Mouse (Mus musculus): ENCODE measurements at regions not wholly inside any gene's neighbourhood (a gene's known extent, or its start where the extent isn't known, plus 50 kb on each side); places are given as distances from the start of the nearest gene placed in this dataset.

DNA sequence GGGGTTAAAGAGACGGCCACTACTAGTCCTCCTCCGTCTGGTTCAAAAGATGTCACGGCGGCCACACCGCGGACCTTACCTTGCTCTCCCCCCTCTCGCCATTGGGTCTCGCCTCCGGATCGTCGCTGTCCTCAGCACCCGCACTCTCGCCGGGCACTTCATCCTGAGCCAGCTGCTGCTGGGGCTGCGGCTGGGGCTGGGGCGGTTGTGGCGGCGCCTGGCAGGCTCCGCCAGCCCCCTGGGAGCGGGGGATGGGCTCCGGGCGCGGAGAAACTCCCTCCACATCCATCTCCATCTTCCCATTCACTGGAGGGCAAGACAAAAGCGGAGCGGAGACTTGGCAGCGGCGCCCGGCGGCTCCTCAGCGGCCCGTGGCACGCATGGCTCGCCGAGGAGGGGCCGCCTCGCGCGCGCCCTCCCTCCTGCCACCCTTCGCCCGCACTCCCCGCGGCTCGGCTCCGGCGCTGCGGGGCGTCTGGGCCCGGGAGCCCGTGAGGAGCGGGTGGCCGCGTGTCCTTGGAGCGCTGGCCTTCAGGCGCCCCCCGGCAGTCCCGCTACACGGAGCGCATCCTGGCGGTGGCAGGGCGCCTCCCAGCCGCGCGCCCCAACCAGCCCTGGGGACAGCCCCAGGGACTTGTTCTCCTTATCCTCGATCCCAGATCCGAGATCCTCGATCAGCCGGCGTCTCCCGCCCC lies 167.8 kb upstream of the Azi2 start:
- H3K27me3 ChIP-seq (ENCODE audit: control insufficient read depth, insufficient read depth, low read length): no peaks in the 10 kb centered on the region
- H3K4me1 ChIP-seq (ENCODE audit: control insufficient read depth, insufficient read depth, low read length): peaks cover 17% of the 10 kb centered on the region
- peak; percentile 88 for ATAC-seq (ENCODE audit: low read depth)
- peak overlapping the region; percentile 72 for H3K4me3 ChIP-seq (ENCODE audit: low read depth, low read length)
- no peaks in the 10 kb centered on the region for H3K9me3 ChIP-seq (ENCODE audit: control insufficient read depth, low read length)
- H3K27ac ChIP-seq (ENCODE audit: low read depth, low read length): peak overlapping the region; percentile 87
- no peaks in the 10 kb centered on the region for H3K36me3 ChIP-seq (ENCODE audit: control insufficient read depth, insufficient read depth, low read length)
- H3K9ac ChIP-seq (replicated peaks; ENCODE audit: low read depth, low read length): peak overlapping the region; percentile 80
- H3K4me2 ChIP-seq (ENCODE audit: low read depth, low read length): peak overlapping the region; percentile 80
- under 1% methylated on average over 68 of the region's 70 CpGs for WGBS

DNA sequence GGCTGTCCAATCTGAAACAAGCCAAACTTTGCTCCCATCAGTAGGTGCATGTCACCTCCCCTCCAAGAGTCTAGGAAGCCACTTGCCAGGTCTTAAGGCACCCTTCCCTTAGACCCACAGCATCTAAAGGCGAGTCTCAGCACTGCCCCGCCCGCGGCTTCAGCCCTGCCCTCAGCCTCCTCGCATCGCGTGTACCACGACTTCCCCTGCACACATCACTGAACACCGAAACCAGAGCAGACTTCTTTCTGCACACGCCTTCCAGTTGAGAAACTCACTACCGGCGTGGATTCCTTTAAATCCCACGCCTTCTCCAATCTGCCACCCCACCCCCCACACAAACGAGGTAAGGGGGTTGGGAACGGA lies 168.3 kb upstream of the Azi2 start:
- H3K4me3 ChIP-seq (ENCODE audit: low read depth, low read length): peak overlapping the region; percentile 72
- peak overlapping the region; percentile 80 for H3K9ac ChIP-seq (replicated peaks; ENCODE audit: low read depth, low read length)
- no peaks in the 10 kb centered on the region for H3K9me3 ChIP-seq (ENCODE audit: control insufficient read depth, low read length)
- H3K4me2 ChIP-seq (ENCODE audit: low read depth, low read length): peak overlapping the region; percentile 80
- no peaks in the 10 kb centered on the region for H3K36me3 ChIP-seq (ENCODE audit: control insufficient read depth, insufficient read depth, low read length)
- H3K4me1 ChIP-seq (ENCODE audit: control insufficient read depth, insufficient read depth, low read length): peaks cover 17% of the 10 kb centered on the region
- 1% methylated on average over 15 of the region's 15 CpGs for WGBS
- peak; percentile 65 for ATAC-seq (ENCODE audit: low read depth)
- H3K27me3 ChIP-seq (ENCODE audit: control insufficient read depth, insufficient read depth, low read length): no peaks in the 10 kb centered on the region
- H3K27ac ChIP-seq (ENCODE audit: low read depth, low read length): peak overlapping the region; percentile 87

DNA sequence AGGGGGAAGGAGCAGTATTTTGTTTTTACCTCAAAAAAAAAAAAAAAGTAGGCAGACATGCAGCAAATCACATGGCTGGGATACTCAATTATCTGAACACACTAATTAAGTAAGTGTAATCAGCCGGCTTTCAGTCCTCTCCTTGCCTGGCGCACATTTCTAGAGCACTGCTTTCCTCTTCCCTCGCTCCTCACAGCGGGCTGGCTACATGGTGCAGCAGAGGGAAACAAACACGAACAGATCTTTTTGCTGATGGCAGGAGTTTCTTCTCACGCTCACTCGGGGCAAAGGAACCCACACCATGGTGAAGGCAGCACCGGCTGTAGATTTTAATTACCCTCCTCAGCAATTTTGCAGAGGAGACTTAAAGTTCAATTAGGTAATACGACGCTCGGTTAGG lies 169.7 kb upstream of the Azi2 start:
- peaks cover 17% of the 10 kb centered on the region for H3K4me1 ChIP-seq (ENCODE audit: control insufficient read depth, insufficient read depth, low read length)
- peak overlapping the region; percentile 72 for H3K4me3 ChIP-seq (ENCODE audit: low read depth, low read length)
- H3K9ac ChIP-seq (replicated peaks; ENCODE audit: low read depth, low read length): peak overlapping the region; percentile 32; the same call in 1 of the 2 replicates
- no peaks in the 10 kb centered on the region for H3K9me3 ChIP-seq (ENCODE audit: control insufficient read depth, low read length)
- no peak overlapping the region for H3K27ac ChIP-seq (ENCODE audit: low read depth, low read length)
- H3K27me3 ChIP-seq (ENCODE audit: control insufficient read depth, insufficient read depth, low read length): no peaks in the 10 kb centered on the region
- no peaks in the 10 kb centered on the region for H3K36me3 ChIP-seq (ENCODE audit: control insufficient read depth, insufficient read depth, low read length)
- peak overlapping the region; percentile 80 for H3K4me2 ChIP-seq (ENCODE audit: low read depth, low read length)
- WGBS: 26% methylated on average over 11 of the region's 11 CpGs
- ATAC-seq (ENCODE audit: low read depth): no peak

DNA sequence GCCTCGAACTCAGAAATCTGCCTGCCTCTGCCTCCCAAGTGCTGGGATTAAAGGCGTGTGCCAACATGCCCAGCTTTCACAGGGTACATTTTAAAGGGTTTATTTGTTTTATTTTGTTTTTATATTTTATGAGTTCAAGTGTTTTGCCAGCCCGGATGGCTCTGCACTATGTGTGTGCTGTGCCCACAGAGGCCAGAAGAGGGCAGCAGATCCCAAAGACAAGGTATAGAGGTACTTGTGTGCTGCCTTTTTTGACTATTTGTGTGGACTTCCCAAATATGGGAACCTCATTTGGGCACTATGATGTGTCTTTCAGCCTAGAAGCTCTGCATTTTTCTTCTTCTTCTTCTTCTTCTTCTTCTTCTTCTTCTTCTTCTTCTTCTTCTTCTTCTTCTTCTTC lies 176.4 kb upstream of the Azi2 start:
- no peak for ATAC-seq (ENCODE audit: low read depth)
- no peak overlapping the region for H3K4me2 ChIP-seq (ENCODE audit: low read depth, low read length)
- no peak overlapping the region for H3K9ac ChIP-seq (replicated peaks; ENCODE audit: low read depth, low read length)
- no peak overlapping the region for H3K4me3 ChIP-seq (ENCODE audit: low read depth, low read length)
- 91% methylated on average over 3 of the region's 3 CpGs for WGBS
- H3K9me3 ChIP-seq (ENCODE audit: control insufficient read depth, low read length): no peaks in the 10 kb centered on the region
- H3K4me1 ChIP-seq (ENCODE audit: control insufficient read depth, insufficient read depth, low read length): no peaks in the 10 kb centered on the region
- no peaks in the 10 kb centered on the region for H3K27me3 ChIP-seq (ENCODE audit: control insufficient read depth, insufficient read depth, low read length)
- no peaks in the 10 kb centered on the region for H3K36me3 ChIP-seq (ENCODE audit: control insufficient read depth, insufficient read depth, low read length)
- no peak overlapping the region for H3K27ac ChIP-seq (ENCODE audit: low read depth, low read length)

DNA sequence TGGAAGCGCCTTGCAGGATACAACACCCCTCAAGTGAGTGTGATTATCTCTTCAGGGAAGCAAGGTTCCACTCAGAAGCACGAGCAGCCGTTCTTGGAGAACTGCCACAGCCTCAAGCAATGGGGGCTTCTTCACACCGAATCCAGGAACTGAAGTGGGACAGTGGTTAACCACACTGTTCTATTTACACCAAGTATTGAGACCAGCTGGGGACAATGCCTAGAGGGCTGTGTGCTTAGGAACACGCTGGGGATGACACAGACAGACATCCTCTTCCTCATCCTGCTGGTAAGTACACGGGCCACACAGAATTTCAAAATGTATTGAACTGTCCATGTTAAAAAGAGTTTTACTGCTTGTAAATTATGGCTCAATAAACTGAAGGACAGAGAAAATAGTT lies 177.0 kb upstream of the Azi2 start:
- no peak overlapping the region for H3K4me3 ChIP-seq (ENCODE audit: low read depth, low read length)
- no peak for ATAC-seq (ENCODE audit: low read depth)
- H3K4me2 ChIP-seq (ENCODE audit: low read depth, low read length): no peak overlapping the region
- H3K9ac ChIP-seq (replicated peaks; ENCODE audit: low read depth, low read length): no peak overlapping the region
- 78% methylated on average over 6 of the region's 6 CpGs for WGBS
- H3K36me3 ChIP-seq (ENCODE audit: control insufficient read depth, insufficient read depth, low read length): no peaks in the 10 kb centered on the region
- no peaks in the 10 kb centered on the region for H3K9me3 ChIP-seq (ENCODE audit: control insufficient read depth, low read length)
- no peaks in the 10 kb centered on the region for H3K4me1 ChIP-seq (ENCODE audit: control insufficient read depth, insufficient read depth, low read length)
- H3K27me3 ChIP-seq (ENCODE audit: control insufficient read depth, insufficient read depth, low read length): no peaks in the 10 kb centered on the region
- H3K27ac ChIP-seq (ENCODE audit: low read depth, low read length): no peak overlapping the region

DNA sequence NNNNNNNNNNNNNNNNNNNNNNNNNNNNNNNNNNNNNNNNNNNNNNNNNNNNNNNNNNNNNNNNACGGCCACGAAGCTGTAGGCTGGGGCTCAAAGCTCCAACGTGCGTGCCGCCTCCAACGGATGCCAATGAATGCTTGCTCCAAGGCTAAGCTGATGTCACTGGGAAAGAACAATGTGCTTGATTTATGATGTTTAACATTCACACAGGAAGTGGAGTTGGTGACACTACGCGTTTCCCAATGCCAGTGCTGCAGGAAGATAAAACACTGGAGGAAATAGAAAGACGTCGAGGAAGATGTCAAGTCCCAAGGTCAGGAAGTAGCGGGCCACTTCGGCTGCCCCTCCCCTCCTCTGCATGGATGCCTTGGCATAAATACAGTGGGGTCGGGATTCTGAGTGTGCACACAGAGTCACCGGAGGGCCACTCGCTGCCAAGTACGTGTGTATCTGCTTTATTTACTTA lies 180.7 kb upstream of the Azi2 start:
- no peak overlapping the region for H3K27ac ChIP-seq (ENCODE audit: low read depth, low read length)
- no peak overlapping the region for H3K9ac ChIP-seq (replicated peaks; ENCODE audit: low read depth, low read length)
- ATAC-seq (ENCODE audit: low read depth): peak; percentile 54; the same call in 1 of the 2 replicates
- no peaks in the 10 kb centered on the region for H3K9me3 ChIP-seq (ENCODE audit: control insufficient read depth, low read length)
- H3K4me2 ChIP-seq (ENCODE audit: low read depth, low read length): no peak overlapping the region
- H3K4me3 ChIP-seq (ENCODE audit: low read depth, low read length): no peak overlapping the region
- 44% methylated on average over 16 of the region's 16 CpGs for WGBS
- H3K4me1 ChIP-seq (ENCODE audit: control insufficient read depth, insufficient read depth, low read length): no peaks in the 10 kb centered on the region
- no peaks in the 10 kb centered on the region for H3K27me3 ChIP-seq (ENCODE audit: control insufficient read depth, insufficient read depth, low read length)
- H3K36me3 ChIP-seq (ENCODE audit: control insufficient read depth, insufficient read depth, low read length): no peaks in the 10 kb centered on the region

DNA sequence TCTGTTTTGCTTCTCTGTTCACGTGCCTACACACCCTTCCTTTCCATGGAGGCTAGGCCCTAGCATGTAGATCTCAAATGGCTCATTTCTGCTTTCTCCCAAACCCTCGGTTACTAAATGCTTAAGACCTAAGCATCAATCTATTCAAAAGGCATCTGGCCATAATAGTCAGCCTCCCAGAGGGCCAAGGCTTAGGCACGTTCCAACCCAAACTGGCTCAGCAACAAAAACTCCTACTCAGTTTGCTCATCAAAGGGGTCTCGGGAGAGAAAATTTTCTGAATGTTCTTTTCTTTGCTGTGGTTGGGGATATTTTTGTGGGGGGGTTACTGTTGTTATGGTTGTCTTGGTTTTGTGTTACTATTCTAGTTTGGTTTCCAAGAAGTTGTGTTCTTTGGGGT lies 196.8 kb upstream of the Azi2 start:
- no peaks in the 10 kb centered on the region for H3K27me3 ChIP-seq (ENCODE audit: control insufficient read depth, insufficient read depth, low read length)
- H3K36me3 ChIP-seq (ENCODE audit: control insufficient read depth, insufficient read depth, low read length): no peaks in the 10 kb centered on the region
- 58% methylated on average over 4 of the region's 4 CpGs for WGBS
- H3K4me1 ChIP-seq (ENCODE audit: control insufficient read depth, insufficient read depth, low read length): no peaks in the 10 kb centered on the region
- ATAC-seq (ENCODE audit: low read depth): no peak
- H3K4me3 ChIP-seq (ENCODE audit: low read depth, low read length): no peak overlapping the region
- no peak overlapping the region for H3K27ac ChIP-seq (ENCODE audit: low read depth, low read length)
- no peaks in the 10 kb centered on the region for H3K9me3 ChIP-seq (ENCODE audit: control insufficient read depth, low read length)
- H3K9ac ChIP-seq (replicated peaks; ENCODE audit: low read depth, low read length): no peak overlapping the region
- no peak overlapping the region for H3K4me2 ChIP-seq (ENCODE audit: low read depth, low read length)

DNA sequence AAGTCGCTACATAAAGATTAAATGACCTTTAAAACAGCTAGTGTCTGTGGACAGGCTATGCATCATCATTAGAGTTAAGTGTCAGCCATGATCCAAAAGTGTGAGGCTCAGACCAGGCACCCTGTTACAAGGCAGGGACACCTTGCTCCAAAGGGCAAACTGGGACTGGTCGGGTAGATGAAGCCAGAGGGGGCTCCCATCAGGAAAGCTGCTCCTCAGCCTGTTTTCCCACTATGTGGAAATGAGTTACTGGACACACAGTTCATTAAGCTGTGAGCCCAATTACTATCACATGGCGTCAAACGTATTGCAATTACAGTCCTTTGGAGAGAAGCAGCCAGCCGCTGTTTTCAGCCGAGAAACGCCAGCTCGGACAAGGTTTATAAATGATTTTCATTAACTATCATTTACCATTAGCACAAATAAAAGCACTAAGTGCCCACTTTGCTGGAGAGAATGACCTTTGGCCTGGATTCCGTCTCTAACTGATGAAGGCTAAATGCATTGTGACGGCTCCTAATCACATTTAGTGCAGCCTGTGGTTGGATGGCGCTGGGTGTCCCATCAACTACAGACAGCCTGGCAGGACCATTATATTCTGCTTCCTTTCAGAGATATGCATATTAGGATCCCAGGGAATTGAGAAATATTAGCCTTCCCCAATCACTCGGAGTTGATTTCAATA lies 203.5 kb upstream of the Azi2 start:
- H3K4me2 ChIP-seq (ENCODE audit: low read depth, low read length): peak overlapping the region; percentile 35
- 30% methylated on average over 12 of the region's 12 CpGs for WGBS
- peak overlapping the region; percentile 55; the same call in 1 of the 2 replicates for H3K27ac ChIP-seq (ENCODE audit: low read depth, low read length)
- no peaks in the 10 kb centered on the region for H3K36me3 ChIP-seq (ENCODE audit: control insufficient read depth, insufficient read depth, low read length)
- no peaks in the 10 kb centered on the region for H3K27me3 ChIP-seq (ENCODE audit: control insufficient read depth, insufficient read depth, low read length)
- H3K9ac ChIP-seq (replicated peaks; ENCODE audit: low read depth, low read length): no peak overlapping the region
- no peak overlapping the region for H3K4me3 ChIP-seq (ENCODE audit: low read depth, low read length)
- H3K9me3 ChIP-seq (ENCODE audit: control insufficient read depth, low read length): no peaks in the 10 kb centered on the region
- ATAC-seq (ENCODE audit: low read depth): peak; percentile 56
- peaks cover 10% of the 10 kb centered on the region for H3K4me1 ChIP-seq (ENCODE audit: control insufficient read depth, insufficient read depth, low read length)

DNA sequence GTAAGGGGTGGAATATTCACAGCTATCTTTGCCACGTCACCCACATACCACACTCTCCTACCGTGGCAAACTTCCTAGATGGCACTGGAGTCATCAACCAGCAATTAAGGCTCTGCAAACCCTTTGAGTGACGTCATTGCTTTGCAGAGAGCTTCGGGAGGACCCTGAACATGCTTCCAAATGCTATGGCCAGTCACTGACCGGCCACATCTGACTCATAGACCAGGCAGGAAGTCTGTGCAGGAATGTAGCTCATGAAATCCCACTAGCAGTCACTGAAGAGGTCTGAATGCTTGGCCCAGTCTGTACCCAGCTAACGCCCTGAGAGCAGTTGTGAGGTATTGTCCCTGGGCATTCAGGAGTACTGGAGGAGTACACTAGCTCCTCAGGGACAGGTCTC lies 203.9 kb upstream of the Rbms3 start:
- H3K4me2 ChIP-seq (ENCODE audit: low read depth, low read length): no peak overlapping the region
- WGBS: 72% methylated on average over 6 of the region's 6 CpGs
- no peaks in the 10 kb centered on the region for H3K27me3 ChIP-seq (ENCODE audit: control insufficient read depth, insufficient read depth, low read length)
- ATAC-seq (ENCODE audit: low read depth): no peak
- no peaks in the 10 kb centered on the region for H3K36me3 ChIP-seq (ENCODE audit: control insufficient read depth, insufficient read depth, low read length)
- H3K4me3 ChIP-seq (ENCODE audit: low read depth, low read length): no peak overlapping the region
- no peaks in the 10 kb centered on the region for H3K9me3 ChIP-seq (ENCODE audit: control insufficient read depth, low read length)
- peaks cover 10% of the 10 kb centered on the region for H3K4me1 ChIP-seq (ENCODE audit: control insufficient read depth, insufficient read depth, low read length)
- H3K9ac ChIP-seq (replicated peaks; ENCODE audit: low read depth, low read length): no peak overlapping the region
- H3K27ac ChIP-seq (ENCODE audit: low read depth, low read length): no peak overlapping the region

Measured in neural tube, embryonic 14.5 days (tissue).